Mouse (Mus musculus) testis, postnatal 10 days (tissue): ENCODE results near the gene Mrpl49.

Experiments used
- DNase-seq: peaks from one replicate; pipeline ENCODE4 v3.0.0; 2021; ENCODE audit warnings: low spot score

Mrpl49 gene

DNA sequence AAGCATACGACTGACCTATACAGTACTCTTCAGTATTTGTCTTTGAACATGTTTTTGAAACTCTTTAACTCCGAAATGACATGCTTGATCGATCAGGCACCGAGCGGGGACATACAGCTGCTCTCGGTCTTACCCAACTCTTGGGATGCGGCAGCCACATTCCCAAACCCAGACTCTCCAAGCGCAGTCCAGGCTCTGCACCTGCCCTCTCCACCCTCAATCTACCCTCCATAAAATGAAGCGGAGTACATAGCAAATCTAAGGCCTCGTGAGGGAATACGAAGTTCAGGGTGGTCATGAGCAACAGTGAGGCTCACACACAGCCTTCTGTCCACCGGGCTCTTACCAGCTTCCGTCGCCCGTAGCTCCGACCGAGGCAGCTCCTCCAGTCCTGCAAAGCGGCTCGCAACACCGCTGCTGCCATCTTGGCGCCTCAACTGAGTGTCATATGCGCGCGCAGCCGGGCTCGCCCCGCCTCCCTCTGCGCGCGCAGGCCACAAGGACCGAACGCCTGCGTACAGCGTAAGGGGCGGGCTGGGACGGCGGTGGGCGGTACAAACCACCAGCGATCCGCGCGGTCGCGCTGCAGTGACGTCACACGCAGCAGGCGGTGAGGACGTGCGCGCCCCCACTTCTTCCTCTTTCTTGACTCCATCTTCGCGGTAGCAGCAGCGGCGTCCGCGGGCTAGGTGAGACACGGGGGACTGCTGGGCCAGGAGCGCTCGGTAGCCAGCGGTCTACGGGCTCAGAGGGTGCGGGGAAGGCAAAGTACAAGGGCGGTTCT is at the start of gene Mrpl49, which contains the start of gene Fau:
Gene Mrpl49 (minus strand): TSS at position 473 of the 784 bp plus-strand sequence.
Gene Fau (plus strand): TSS at position 532 of the 784 bp plus-strand sequence.
- peak; percentile 100 for DNase-seq

DNA sequence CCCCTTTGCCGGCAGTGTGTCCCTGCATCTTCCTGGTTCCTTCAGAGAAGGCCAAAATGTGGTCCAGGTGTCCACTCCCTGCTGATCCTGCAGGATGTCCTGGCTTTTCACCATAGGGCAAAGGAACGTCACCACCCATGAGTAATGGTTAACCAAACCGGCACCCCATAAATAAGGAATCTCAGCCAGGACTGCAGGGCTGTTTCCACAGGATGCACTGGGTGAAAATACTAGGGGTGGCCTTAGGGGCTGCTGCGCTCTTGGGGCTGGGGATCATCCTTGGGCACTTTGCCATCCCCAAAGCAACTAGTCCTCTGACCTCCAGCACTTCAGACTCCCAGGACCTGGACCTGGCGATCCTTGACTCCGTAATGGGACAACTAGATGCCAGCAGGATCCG is 48.0 kb upstream of the Mrpl49 start, which contains the start of gene Naaladl1:
Gene Naaladl1 (plus strand): TSS at position 197 of the 400 bp plus-strand sequence.
- no peak for DNase-seq

DNA sequence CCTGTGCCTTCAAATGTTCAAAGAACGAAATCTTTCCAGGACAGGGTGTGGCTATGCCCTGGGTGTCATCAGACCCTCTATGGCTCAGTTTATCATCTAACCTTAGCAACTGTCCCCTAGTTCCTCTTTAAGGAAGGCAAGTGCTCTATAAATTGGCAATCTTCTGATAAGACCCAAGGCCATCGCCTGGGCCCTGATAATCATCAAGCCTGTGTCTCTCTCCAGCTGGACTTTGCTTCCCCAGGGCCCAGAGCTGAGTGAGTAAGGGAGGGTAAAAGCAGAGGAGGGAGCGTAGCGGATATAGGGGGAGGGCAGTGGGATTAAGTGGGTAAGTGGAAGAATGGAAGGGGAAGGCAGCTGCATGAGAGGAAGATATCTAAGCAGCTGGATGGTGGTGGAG is 46.9 kb upstream of the Mrpl49 start:
- DNase-seq = no peak

DNA sequence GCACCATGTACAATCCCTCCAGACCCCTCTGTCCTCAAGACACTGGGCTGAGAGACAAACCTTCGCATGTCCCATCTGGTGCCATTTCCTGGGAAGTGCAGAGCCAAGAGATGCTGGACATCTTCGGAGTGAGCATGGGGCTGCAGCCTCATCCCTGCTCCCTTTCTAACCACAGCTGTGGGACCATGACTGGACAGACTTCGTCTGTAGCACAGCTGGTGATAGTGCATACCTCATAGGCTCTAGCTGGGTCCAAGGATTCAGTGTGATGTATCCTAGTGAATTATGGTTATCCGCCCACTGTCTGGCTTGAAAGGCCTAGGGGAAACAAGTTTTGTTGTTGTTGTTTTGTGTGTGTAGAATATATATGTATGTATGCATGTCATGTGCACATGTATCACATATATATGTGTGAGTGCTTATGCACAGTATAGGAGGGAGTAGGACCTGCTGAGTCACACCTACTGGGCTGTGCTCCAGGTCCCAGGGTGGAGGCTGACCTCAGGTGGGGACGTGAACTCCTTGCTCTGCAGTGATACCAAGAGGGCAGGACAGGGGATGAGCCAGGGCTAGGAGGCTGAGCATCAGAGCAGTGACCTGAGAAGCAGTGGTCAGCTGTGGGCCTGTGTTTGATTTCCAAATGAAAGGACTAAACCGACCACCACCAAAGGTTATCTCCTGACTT is 44.7 kb upstream of the Mrpl49 start:
- DNase-seq = no peak

DNA sequence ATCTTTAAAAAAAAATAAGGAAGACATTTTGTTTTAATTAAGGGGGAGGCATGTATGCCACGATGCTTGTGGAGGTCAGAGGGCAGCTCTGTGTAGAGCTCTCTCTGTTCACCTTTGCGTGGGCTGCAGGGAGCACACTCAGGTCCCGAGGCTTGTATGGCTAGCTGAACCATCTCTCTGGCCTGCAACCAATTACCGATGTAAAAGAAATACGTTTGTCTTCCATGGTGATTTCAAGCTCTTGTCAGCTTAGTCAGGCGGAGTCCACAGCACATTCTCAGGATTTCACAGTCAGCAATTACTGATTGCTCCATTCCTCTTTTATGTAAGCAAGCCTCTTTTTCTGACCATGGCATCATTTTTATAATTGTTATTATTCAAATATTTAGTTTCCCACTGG is 43.6 kb upstream of the Mrpl49 start:
- no peak for DNase-seq

DNA sequence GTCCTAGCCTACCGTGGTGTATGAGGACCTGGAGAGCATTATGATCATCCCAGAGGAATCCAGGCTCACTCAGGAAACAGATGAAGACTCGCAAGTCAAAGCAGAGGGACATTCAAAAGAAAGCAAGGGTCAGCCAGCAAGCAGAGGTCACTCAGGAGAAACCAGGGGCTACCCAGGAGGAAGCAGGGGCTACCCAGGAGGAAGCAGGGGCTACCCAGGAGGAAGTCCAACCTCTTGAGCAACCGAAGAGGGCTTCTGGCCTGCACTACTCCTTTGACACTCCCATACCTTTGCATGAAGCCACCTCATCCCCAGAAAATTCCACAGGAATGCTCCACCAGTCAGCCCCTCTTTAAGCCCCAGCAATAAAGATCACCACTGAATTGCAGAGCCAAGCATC is 40.3 kb upstream of the Mrpl49 start:
- no peak for DNase-seq

DNA sequence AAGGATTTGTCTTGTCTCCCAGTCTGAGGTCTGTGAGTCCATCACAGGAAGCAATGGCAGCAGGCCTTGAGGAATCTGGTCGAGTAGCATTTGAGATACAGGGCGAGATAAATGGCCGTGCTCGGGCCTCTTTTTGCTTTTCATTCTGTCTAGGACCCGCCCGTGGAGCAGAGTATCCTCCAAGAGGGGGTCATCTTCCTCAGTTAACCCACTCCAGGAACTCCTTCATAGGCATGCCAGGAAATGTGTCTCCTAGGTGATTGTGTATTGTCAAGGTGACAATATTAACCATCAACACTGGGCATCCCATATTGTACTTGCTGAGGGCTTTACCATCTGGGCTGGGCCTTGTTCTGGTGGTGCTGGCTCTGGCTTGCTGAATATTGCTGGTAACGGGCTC is 36.5 kb upstream of the Mrpl49 start, which contains the start of gene AC131692.1:
Gene AC131692.1 (plus strand): TSS at position 301 of the 400 bp plus-strand sequence.
- no peak for DNase-seq

DNA sequence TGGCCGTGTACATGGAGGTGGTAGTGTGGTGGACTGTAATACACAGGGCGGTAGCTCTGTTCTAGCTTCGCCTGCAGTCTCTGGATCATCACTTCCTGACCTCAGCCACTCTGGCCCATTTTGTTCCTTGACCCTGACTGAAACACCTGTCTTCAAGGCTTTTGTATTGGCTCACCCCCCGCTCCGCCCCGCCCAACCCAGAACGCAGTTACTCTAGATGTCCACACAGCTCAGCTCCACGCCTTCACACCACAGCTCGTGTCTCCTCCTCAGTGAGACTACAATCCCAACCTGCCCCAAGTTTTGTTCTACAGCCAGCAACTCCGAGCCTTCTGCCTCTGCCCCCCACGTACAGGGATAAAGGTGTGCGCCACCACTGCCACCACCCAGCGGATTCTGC is 31.3 kb upstream of the Mrpl49 start:
- no peak for DNase-seq

DNA sequence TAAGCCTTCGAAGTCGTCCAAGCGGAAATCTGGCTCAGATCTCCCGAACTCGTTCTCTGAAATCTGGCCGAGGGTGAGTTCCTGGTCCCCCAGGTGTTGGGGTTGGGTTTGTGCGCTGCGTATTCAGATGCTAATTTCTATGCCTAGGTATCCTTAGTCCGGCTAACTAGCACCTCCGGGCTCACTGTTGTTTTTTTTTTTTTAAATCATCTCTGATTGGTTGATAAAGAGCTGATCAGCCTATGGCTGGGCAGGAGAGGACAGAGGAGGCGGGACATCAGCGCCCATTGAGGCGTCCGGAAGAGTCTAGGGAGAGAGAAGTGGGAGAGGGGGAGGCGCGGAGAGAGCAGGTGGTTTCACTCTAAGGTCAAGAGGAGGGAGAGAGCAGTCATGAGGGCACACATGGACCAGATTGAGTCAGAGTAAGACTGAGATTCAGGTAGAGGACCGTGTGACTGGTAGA is 27.9 kb upstream of the Mrpl49 start:
- DNase-seq = peak; percentile 67

DNA sequence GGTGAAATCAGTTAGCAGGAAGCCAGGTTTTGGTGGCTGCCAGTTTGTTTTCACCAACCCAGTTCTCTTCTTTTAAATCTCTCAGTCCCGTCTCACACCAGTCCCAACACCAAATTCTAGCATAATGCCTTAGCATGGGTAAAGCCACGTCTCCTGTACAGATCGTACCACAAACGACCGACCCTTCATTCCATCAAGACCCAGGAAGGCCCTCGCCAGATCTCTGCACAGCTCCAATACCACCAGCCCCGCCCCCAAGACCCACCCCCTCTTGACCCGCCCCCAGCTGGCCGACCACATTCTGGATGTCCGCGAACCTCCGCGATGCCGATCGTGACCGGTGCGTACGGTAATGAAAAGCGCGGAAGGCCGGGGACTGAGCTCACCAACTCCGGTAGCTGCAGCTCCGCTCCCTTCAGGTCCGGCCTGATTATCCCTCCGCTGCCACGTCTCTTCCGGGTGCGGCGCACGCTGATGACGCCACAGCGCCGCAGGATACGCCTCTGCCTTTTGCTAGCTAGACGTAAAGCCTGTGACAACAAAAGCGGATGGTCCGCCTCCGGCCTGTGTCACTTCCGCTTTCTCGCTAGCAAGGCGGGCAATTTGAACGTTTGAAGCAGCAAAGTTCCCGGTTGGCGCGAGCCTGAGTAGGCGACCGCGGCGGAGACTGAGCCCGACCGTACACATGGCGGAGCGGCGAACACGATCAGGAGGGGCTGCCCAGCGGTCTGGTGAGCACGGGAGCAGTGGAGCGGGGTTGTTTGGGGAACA is 27.1 kb upstream of the Mrpl49 start, which contains the start of the genes Zfpl1 and Cdca5:
Gene Zfpl1 (minus strand): TSS at position 479 of the 771 bp plus-strand sequence.
Gene Cdca5 (plus strand): TSS at position 506 of the 771 bp plus-strand sequence.
- peak; percentile 95 for DNase-seq

DNA sequence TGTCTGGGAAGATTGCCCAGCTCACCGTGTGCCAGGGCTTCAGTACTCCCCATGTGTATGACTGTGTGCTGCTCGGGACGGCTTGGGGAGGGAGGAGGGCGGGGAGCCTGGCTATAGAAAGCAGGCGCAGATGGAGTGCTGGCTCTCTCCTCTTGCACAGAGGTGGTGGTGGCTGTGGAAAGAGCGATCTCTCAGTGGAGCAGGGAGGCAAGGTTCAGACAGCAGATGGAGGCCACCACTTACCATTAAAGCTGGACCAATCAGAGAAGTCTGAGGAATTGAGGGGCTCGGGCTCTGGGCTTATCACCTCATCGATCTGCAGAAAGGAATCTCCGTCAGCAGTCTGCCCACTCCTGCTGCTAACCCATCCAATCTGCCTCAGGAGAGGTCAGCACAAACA is 24.6 kb upstream of the Mrpl49 start, which contains the start of gene Gm28374:
Gene Gm28374 (minus strand): TSS at position 101 of the 400 bp plus-strand sequence.
- no peak for DNase-seq

DNA sequence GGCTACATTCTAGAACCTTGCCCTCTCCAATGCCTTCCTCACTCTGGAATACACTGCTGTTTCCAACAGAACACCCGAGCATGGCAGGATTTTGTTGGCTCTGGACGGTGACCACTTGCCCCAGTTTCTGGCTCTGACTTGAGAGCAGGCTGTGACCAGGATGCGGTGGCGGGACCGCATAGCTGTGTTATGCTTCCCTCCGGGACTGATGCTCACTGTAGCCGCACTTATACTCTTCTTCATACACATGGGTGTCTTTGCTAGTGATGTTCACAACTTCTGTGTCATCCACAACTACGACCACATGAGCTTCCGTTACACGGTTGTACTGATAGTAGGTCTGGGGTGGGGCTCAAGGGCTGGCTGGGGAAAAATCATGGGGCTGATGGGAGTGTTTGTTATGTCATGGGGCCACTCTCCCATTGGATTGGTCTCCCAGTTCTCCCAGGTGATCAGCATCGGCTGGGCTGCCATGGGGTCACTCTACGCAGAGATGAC is 22.4 kb upstream of the Mrpl49 start, which contains the start of gene Tmem262:
Gene Tmem262 (plus strand): TSS at position 51 of the 498 bp plus-strand sequence.
- DNase-seq = no peak

DNA sequence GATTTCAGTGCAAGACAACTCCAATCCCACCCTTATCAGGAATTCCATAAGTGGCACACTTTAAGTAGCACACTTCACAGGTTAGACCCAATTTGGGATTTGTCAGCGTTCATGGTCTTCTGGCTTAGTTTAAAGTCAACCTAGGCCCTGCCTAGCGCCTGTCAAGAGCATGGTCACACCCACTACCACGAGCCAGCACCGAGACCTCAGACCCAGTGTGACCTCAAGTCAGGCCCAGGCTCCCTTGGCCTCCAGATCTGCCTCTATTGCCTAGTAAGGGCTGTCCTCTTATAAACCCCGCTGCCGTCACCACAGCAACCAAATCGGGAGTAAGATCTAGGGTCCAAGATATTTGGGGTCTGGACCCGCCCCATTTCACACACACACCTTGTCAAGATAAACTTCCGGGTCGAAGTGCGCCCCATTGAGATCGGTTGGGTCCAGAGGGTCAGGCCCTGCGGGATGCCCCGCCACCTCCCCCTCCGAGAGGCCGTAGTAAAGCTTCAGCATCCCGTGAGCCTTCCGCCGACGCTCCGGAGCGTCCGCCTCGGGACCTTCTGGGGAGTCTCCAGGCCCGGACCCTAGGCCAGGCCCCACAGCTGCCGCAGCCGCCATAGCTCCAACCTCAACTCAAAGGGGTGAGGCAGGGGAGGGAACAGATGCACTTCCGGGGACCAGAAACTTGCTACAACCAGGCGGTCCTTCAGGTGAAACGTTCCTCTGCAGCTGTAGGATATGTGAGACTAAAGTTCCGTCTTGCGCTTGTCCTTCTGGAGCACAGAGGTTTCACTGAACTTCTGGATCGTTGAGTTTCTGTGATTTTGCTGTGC is 19.2 kb upstream of the Mrpl49 start, which contains the start of gene Vps51:
Gene Vps51 (minus strand): TSS at position 668 of the 830 bp plus-strand sequence.
- peak; percentile 84 for DNase-seq

DNA sequence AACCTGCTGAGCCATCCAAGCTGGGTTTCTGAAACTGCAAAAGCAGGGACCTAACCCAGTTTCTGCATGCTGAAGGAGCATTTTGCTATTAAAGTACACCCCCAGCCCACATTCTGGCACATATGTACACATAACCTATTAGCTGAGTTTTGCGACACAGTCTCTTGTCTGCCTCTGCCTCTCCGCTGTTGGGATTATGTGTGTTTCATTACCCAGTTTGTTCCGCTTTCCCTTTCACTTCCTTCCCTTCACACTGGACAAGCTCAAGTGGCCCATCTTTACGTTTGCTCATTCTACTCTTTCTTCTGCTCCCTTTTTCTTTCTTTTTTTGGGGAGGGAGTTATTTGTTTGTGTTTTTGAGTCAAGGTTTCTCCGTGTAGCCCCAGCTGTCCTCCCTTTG is 16.3 kb upstream of the Mrpl49 start:
- no peak for DNase-seq

DNA sequence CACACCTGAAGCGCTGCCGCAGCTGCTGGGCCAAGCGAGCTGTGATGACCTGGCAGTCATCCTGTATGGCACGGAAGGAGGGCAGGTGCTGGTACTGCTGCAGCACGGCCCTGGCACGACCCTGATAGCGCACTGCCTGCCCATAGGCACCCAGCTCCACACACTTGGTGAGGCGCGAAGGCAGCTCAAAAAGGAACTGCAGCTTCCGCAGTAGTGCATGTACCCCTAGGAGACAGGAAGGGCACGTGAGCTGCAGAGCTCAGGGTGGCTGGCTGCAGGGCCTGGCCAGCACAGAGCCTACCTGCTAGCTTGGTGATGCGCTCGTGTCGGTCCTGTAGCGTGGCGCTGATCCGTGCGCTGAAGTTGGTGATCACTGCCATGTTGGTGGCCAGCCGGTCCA is 13.7 kb upstream of the Mrpl49 start:
- no peak for DNase-seq

DNA sequence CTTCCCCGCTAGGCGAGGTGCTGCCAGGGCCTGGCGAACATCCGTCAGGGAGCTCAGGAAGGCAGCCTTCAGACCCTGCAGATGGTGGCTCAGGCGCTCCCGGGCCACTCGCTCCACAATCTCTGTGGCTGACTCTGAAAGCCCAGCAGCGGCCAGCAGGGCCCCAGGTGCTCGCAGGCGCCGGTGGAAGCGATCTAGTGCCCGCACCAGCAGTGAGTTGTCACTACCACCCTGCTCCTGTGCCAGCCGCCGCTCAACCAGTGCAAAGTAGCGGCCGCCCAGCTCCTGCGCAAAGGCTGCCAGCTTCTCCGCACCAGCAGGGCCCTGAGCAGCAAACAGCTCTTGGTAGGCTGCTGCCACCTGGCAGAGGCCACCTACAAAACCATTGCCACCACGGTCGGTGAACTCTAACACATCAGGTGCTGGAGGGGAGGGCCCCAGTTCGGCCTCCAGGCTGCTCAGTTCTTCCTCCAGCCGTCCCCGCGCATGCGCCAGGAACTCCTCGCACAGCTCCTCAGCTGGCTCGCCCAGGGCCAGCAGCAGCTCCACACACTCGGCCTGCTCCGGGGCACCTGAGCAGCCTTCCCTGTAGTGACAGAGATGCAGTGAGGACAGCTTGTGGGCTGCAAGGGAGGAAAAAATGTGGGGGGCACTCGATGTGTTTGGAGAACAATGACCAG is 13.1 kb upstream of the Mrpl49 start:
- DNase-seq = no peak

DNA sequence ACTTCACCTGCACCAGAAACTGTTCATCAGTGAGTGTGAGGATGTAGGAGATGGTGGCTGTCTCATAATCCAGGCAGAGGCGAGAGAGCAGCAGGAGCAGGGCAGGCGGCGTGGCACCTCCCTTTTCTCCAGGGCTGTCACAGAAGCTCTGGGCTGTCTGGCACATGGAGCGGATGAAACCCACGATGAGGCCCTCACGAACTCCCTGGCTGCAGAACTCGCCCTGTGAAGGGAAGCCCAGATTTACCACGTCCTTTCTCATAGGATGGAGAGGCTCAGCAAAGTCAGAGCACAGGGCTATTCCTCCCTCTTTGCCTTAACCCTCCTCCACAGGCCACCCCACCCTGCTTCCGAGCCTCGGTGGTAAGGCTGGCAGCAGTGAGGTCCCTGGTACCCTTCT is 12.3 kb upstream of the Mrpl49 start:
- DNase-seq = no peak

DNA sequence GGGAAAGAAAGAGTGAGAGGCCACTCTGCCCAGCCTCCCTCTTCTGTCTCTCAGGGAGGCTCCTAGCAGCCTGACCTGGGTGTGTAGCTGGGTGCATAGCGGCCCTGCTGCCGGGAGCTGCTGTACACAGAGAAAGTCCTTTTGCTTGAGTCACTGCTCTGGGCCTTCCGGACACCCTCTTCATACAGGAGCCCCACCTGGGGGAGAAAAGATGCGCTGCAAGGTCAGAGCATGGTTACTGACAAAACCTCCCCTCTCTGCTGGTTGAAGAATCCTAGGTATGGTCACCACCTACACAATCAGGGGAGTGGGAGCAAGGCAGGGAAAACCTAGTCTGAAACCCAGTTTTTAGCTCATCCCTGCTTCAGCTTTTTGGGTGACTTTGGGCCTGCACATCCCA is 11.4 kb upstream of the Mrpl49 start:
- DNase-seq = no peak

DNA sequence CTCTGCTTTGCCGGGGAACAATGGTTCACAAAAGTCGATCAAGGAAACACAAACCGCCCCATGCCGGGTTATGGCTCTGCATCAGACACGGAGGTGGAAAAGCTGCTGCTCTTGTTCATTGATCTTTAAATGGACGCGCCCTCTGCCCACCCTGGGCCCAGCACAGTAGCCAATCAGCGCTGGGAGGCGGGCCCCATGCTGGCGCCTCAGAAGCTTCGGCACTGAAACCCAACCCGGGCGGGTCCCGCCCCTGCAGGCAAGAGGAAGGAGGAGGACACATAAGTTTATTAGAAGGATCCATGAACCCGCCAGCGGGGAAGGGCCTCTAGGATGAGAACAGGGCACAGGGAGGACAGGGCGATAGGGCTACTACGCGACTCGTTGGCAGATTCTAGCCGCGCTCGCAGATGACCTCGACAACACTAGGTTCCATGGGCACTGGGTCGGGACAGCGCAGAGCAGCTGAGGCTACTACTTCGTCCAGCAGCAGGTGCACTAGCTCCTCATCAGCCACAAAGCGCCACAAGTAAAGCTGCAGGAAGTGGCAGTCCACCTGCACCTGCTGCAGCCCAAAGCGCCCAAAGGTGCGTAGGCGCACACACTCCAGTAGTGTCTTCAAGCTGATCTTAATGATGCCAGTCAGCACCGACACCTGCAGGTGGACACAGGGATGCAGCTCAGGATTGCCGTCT is 10.3 kb upstream of the Mrpl49 start, which contains the start of gene Tm7sf2:
Gene Tm7sf2 (minus strand): TSS at position 650 of the 692 bp plus-strand sequence.
- peak; percentile 89 for DNase-seq
